Mouse (Mus musculus) embryonic facial prominence, embryonic 11.5 days (tissue): ENCODE results near the gene Scube2. TPM values are rescaled to one million over a fixed set of nuclear protein-coding genes. Genes with fewer than 3 reads are reported as not detected.

ENCODE experiments used
- polyA plus RNA-seq: library from polyadenylated mRNA; unstranded; fragments of >200 nt; fragmentation: Nextera tagmentation; extraction: Ambion mirVana; gene quantifications from 2 replicates; pipeline ENCODE4 v1.2.1, GENCODE M21; 2014

Scube2 gene
- polyA plus RNA-seq, 1 experiment from 2014 or later = 0.28 TPM

Other genes with a start within 250 kb of the Scube2 start
- gene St5, start 162.1 kb downstream of the Scube2 start, polyA plus RNA-seq = 37.7 and 50.1 TPM in 2 replicates
- 24.1 and 25.1 TPM in 2 replicates for gene Akip1, start 162.0 kb downstream of the Scube2 start, polyA plus RNA-seq
- gene BC051019, start 141.8 kb downstream of the Scube2 start, polyA plus RNA-seq = not detected in 2 replicates
- gene Ascl3, start 134.0 kb downstream of the Scube2 start, polyA plus RNA-seq = not detected in 2 replicates
- gene Tmem9b, start 112.8 kb downstream of the Scube2 start, polyA plus RNA-seq = 36.6 and 38.4 TPM in 2 replicates
- gene Nrip3, start 83.7 kb downstream of the Scube2 start, polyA plus RNA-seq = 0.35 and 1.4 TPM in 2 replicates
- 41.5 and 48.2 TPM in 2 replicates for gene Dennd5a, start 94.8 kb upstream of the Scube2 start, polyA plus RNA-seq
- 82.3 and 88.9 TPM in 2 replicates for gene Tmem41b, start 121.2 kb upstream of the Scube2 start, polyA plus RNA-seq
- gene Ipo7, start 152.6 kb upstream of the Scube2 start, polyA plus RNA-seq = 27.1 and 29.9 TPM in 2 replicates
- gene Zfp143, start 195.5 kb upstream of the Scube2 start, polyA plus RNA-seq = 27.5 and 28.3 TPM in 2 replicates